Mouse (Mus musculus) heart, adult 18-20 months (tissue): ENCODE measurements around the gene Abhd15. TPM values are rescaled to one million over a fixed set of nuclear protein-coding genes. Genes with fewer than 3 reads are reported as not detected.

Experiments used
- total RNA-seq, 2 experiments: library from RNA; stranded (reverse); gene quantifications; 2 replicates each; pipeline ENCODE4 v1.2.3; 2021

The Abhd15 gene
- total RNA-seq, 2 experiments from 2014 or later, result 2.7 to 4.5 TPM

Other genes starting within 250 kb of the Abhd15 start
- 100 to 1,000 TPM; 207 to 208 TPM for gene Coro6, start 52.7 kb upstream of the Abhd15 start, total RNA-seq
- 10 to 100 TPM in 1 of 2 experiments, 1 to 10 TPM in 1; 9.2 to 11.2 TPM for gene Ankrd13b, start 25.4 kb upstream of the Abhd15 start, total RNA-seq
- 10 to 100 TPM; 54.7 to 58.9 TPM for gene Git1, start 21.6 kb upstream of the Abhd15 start, total RNA-seq
- gene Trp53i13, start 859 bp downstream of the Abhd15 start, total RNA-seq, result 10 to 100 TPM in 1 of 2 experiments, 1 to 10 TPM in 1; 8.3 to 10.6 TPM
- gene Gm10392, start 4.1 kb downstream of the Abhd15 start, total RNA-seq, result not detected
- gene Taok1, start 92.7 kb downstream of the Abhd15 start, total RNA-seq, result 10 to 100 TPM; 53.3 to 54.0 TPM
- 10 to 100 TPM; 47.0 to 47.9 TPM for gene Nufip2, start 171.0 kb downstream of the Abhd15 start, total RNA-seq
- gene Cryba1, start 210.2 kb downstream of the Abhd15 start, total RNA-seq, result not detected
- gene Myo18a, start 248.1 kb downstream of the Abhd15 start, total RNA-seq, result 100 to 1,000 TPM; 228 to 270 TPM